Mouse (Mus musculus) large intestine, adult 2 months (tissue): ENCODE results near the gene Dennd1a. TPM values are rescaled to one million over a fixed set of nuclear protein-coding genes. Genes with fewer than 3 reads are reported as not detected.

ENCODE experiments used
- DNase-seq: peaks from one replicate; pipeline ENCODE4 v3.0.0-alpha.2; 2012; ENCODE audit warnings: low read depth, low spot score
- WGBS: fragments of 180-500 bp; shearing (Covaris S2); methylation state at CpG from one replicate; pipeline ENCODE4 v1.1.7; 2018; 5-methylcytosine and 5-hydroxymethylcytosine counted together
- polyA plus RNA-seq: library from polyadenylated mRNA; depleted of rRNA; stranded (reverse); fragments of >200 nt; gene quantifications from 2 replicates; pipeline ENCODE4 v1.2.3, GENCODE M21; 2012

Dennd1a gene
- polyA plus RNA-seq, 1 experiment, result 5.8 TPM

DNA sequence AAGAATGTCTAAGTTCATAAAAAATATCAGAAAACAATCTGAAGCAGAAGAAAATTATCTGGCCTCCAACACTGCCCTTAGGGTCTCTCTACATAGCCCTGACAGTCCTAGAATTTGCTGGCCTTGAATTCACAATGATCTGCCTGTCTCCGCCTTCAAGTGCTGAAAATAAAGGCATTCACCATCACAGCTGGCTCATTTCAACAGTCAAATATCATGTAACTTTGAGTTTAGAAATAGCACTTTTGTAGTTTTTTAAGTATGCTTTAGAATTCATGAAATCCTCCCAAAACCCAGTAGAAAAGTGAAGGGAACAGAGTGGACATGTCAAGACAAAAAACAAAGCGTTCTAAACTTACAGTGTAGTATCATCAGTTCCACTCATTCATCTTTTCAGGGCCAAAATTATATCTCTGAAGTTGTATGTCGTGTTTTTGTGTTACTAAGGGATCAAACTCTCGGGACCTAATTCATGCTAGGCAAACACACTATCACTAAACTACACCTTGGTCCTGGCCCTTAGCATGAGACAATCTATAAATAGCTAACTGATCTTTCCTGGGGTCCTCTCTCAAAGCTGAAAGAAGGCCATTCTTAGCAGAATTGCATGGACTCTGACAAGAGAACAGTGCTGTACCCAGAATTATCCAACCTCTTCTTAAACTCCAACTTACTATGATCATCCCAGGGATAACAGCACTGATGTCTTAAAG lies 110.2 kb downstream of the Dennd1a start:
- no peak for DNase-seq
- 76% methylated on average over 4 of the region's 4 CpGs for WGBS

DNA sequence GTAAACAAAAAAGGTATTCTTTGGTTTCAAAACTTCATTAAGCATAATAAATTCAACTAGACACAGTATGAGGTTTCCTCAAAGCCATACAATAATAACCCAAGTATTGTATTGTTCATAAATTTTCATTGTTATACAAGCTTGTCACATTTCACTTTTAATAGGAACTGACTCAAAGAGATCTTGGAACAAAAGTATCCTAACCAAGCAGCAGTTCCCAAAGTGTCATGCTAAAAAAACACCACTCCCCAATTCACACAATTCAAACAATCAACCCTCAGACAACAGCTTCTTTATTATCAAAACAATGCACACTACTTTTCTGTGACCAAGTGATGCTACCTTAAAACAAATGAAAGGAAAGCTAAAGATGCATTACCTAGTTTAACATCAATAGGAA lies 111.9 kb downstream of the Dennd1a start:
- DNase-seq, result no peak

DNA sequence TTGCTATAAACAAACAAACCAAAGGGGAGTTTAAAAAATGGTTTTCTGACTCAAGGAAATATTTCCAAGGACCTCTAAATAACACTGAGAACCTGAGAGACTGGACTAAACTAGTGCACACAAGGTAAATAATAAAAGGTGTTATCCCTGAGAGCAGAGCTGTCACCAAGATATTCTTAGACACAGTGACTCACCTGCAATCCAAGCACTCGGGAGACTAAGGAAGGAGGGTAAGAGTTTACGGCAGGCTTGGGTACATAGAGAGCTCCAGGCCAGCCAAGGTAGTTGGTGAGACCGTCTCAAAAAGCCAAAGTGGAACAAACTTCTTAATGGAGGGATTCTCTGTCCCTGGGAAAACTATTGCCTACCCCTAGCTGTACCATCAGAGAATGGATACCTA lies 118.6 kb downstream of the Dennd1a start:
- DNase-seq, result peak; percentile 45
- WGBS, result 30% methylated on average over 3 of the region's 3 CpGs

DNA sequence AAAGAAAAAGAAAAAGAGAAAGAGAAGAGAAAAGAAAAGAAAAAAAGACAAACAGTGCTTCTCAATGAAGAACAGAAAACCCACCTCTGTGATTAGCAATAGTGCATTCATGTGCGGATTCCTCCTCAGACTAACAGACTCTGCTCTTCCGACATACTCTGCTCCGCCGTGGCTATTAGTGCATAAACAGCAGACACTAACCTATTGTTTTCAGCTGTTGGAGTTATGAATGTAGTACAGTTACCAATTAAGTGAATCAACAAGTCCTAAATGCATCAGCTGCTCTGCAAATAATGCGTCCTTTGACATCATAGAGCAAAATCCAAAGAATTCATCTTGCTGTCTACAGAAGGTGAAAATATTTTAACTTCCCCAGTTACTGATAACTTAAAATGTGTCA lies 121.2 kb downstream of the Dennd1a start:
- 82% methylated on average over 5 of the region's 5 CpGs for WGBS
- no peak for DNase-seq

DNA sequence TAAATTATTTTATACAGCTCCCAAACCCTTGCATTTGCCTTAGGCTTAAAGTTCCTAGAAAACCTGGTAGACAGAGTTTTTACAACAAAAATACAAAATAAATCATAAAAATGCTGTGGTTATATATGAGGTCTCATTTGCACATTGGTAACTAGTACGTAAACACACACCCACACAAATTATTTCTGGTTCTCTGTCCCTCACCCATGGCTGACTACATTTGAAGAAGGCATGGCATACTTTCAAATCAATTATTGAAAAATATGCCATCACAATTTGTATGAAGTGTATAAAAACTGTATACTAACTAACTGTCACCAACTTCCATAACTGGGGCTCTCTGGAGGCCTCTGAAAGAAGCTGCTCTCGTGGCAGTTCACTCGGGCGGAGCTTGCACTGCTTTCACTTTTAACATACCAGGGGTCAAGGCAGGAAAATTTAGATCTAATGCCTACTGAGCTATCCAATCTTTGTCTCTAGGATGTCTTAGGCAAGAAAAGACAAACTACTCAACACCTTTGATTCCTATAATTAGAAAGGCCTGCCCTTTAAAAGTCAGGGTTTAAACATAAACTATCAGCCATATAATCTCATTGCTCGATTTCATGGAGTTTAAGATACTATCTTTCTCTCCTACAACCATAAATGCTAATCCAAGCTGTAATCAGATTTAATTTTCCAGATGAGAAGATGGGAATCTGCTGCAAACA lies 122.7 kb downstream of the Dennd1a start:
- 30% methylated on average over 5 of the region's 5 CpGs for WGBS
- DNase-seq, result no peak

DNA sequence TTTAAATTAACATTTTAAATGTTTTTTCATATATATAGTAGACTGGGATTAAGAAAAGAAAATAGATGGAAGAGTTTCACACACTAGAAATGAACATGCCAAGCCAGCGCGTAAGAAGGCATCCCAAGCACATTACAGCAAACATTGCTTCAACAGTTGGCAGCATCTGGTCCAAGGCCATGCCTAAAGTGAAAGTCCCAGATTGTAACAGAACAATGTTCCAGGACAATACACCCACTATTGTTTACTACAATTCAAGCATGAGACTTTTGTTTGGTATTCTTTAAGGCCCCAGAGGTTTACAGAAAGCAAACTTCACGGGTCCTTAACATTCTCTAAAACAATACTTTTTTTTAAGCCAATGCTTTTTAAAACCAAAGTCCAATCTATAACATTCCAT lies 124.7 kb downstream of the Dennd1a start:
- no peak for DNase-seq
- 65% methylated on average over 3 of the region's 3 CpGs for WGBS

DNA sequence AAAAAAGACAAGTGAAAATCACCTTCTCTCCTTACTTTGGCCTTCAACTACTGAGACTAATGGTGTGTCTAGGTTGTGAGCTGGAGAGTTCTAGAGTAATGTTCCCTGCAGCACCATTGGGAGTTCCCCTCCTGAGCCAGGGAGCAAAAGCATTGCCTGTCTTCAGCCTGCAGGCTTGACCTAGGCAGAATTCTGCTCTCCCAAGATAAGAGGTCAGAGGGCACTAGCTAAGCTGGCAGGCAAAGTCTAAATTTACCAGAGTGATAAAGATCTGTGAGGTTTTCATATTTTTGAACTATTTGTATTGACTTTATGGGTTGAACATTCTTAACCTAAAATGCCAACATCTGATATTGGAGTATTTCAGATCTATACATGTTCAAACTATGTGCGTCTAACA lies 125.7 kb downstream of the Dennd1a start:
- DNase-seq, result no peak
- WGBS, result 83% methylated on average over 1 of the region's 1 CpGs

DNA sequence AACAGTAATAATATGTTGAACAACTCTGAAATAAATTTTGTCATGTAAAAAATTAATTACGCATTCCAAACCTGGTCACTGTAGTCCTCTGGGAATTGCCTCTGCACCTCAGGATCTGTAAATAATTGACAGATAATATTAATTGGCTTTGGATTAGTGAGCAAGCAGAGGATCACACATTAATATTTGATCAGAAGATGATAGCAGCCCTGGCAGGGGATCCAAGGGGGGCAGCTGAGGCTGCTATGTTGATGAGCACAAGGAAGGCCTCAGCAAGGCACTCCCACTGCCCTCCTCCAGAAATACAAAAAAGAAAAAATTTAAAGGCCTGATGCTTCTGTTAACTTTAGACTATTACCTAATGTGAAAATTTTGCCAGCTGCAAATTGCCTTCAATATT lies 127.5 kb downstream of the Dennd1a start:
- DNase-seq, result no peak
- WGBS, result 99% methylated on average over 1 of the region's 1 CpGs

DNA sequence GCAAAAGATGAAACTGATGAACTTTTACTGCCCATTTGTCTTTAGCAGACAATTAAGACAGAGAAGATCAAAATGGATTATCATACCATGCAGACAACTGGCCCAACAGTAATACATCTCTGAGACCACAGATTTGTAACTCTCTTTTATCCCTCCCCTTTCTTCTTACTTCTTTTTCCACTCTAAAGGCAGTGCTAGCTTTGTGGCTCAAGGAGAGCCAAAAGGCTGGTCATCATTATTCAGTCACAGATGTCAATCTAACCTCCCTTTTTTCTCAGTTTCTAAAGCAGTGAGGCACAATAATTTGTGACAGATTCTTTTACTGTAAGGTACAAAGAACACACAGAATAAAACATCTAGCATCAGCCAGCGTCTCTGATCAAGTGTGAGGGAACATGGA lies 130.2 kb downstream of the Dennd1a start:
- no peak for DNase-seq
- 86% methylated on average over 1 of the region's 1 CpGs for WGBS

DNA sequence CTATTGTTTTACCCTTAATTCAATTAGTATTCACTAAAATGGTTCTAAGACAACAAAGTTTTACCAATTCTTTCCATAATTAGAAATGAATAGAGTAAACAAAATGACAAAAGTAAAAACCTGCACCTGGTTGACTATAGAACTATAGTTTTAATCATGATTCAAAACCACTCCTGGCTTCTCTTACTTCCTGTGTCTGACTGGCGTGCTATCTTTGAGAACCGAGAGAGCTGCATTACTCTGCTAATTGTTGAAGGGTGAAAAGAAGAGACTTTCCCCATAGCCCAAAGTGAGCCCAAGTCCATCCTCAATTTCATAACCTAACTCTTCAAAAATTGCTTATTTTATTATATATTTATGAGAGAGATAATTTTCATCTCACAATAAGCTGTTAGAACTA lies 131.2 kb downstream of the Dennd1a start:
- no peak for DNase-seq
- 78% methylated on average over 2 of the region's 2 CpGs for WGBS

DNA sequence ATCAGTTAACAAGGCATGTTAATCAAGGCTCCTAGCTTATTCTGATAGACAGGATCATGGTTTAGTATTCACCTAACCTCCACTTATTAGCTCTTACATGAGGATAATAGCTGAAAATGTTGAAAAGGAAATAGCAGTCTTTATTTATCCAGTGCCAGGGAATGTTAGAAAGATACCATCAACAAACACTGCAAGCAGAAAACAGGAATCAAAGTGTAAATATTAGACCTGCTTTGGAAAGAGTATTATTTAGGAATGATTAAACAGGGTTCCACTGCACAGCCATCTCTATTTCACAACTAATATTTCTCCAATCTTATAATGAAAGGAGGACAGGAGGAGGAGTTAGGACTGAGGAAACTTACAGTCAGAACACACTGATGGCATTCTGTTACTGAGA lies 142.4 kb downstream of the Dennd1a start:
- no peak for DNase-seq

DNA sequence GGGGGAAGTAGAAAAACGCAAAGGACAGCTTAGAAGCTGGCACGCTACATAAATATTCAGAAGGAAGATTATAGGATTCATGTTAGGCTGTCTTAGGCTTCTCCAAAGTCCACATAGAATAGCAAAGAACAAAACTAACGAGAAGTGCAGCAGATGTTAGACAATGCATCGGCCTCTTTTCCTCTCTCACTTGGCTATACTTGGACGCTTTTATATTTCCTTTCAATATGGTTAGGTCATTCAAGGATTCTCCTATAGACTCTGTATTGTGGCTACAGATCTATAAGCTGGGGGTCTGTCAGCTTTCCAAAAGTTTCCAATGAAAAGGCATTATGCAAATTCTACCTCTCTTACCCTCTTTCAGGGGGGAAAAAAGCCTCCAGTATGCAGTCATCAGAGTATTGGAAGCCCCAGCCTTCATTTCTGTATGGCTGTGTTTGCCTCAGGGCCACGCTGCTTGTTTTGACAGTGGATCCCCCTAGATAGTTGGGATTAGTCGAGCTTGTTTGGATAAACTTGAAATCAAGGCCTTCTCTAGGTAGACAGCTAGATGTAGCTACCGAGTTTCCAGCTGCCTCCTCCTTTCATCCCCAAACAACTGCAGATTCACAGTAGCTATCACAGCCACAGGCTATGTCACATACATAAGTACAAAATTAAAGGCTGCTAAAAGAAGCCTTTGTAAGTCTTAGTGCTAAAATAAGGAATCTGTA lies 143.0 kb downstream of the Dennd1a start:
- DNase-seq, result no peak
- 78% methylated on average over 8 of the region's 8 CpGs for WGBS

DNA sequence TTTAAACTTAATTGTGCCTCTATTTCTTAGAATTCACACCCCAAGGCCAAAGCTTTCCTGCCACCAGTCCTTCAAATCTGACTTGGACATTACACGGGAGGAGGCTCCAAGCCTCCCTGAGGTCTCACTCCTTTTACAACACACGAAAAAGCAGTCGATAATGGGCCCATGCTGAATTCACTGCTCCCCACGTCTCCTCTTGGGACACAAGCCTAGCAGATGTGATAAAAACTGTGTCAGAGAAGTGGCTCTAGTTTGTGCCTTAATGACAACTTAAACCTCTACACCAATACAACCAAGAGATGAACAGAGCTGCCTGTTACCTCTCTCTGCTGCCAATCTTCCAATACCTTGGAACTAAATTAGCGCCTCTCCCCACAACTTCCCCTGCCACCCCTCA lies 144.3 kb downstream of the Dennd1a start:
- WGBS, result 62% methylated on average over 5 of the region's 5 CpGs
- DNase-seq, result no peak

DNA sequence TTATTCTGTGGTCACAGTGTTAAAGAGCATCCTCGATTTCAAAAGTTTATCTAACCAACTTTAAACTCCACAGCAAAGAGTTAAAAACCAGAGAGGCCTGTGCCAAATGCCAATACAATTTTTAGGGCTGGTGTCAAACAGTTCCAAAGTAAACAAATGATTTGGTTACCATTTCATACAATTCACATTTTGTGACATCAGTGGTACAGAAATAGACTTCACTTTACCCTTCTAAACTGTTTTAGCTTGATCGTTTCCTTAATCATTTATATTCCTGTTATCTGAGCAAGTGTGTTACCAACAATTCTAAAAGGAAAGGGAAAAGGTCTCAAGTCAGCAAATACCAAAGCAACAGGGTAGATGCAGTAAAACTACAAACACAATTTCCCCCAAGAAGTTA lies 145.0 kb downstream of the Dennd1a start:
- WGBS, result 15% methylated on average over 2 of the region's 2 CpGs
- no peak for DNase-seq

DNA sequence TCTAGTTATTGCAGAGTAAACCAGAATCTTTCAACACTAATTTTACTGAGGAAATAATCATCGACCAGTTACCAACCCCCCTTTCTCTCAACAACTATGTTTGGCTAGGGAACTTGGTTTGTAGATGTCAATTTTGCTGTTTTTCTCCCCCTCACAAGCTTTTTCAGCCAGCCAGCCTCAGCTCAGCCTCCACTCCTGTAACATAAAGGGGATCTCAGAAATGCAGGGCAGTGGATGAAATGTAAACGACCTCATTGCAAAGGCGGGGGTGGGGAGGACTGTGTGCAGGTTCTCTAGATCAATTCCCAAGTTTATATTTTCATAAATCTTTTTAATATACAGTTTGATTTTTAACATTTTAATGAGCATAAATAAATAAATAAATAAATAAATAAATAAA lies 147.7 kb downstream of the Dennd1a start:
- no peak for DNase-seq
- WGBS, result 75% methylated on average over 3 of the region's 3 CpGs

DNA sequence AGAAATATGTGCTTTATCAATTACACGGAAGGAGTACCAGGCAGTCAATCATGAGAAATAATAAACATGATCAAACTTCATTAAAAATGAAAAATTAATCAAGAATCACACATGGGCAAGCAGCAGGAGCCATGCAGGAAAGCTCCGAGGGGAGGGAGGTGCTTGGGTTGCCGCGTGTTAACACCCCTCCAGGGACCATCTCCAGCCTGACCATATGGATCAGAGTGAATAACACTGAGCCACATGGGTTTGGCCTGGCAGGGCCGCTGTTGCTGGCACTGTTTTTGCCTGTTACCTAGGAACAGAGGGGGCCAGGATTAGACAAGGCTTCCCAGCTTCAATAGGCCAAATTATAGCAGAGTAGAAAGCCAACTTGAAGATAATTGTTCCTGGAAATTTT lies 150.1 kb downstream of the Dennd1a start:
- WGBS, result 61% methylated on average over 5 of the region's 5 CpGs

DNA sequence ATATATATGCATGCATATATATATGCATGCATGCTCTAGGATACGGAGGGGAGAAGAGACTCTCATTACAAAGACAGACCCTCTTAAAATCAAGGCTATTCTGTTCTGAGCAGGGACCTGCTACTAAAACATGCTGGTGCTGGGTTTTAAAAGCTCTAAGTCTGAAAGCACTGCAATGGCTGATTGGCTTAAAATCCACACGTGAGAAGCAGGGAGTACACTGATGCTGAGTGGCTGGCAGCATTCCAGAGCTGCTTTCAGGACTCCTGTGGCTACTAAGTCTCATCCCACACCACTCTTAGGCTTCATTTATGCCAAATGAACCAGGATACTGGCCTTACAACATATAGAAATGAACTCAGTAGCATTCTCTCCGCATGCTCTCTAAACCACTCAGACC lies 151.8 kb downstream of the Dennd1a start:
- 76% methylated on average over 3 of the region's 3 CpGs for WGBS
- no peak for DNase-seq

More for the DNA sequence above, 150.1 kb downstream of the Dennd1a start:
- DNase-seq, result no peak

DNA sequence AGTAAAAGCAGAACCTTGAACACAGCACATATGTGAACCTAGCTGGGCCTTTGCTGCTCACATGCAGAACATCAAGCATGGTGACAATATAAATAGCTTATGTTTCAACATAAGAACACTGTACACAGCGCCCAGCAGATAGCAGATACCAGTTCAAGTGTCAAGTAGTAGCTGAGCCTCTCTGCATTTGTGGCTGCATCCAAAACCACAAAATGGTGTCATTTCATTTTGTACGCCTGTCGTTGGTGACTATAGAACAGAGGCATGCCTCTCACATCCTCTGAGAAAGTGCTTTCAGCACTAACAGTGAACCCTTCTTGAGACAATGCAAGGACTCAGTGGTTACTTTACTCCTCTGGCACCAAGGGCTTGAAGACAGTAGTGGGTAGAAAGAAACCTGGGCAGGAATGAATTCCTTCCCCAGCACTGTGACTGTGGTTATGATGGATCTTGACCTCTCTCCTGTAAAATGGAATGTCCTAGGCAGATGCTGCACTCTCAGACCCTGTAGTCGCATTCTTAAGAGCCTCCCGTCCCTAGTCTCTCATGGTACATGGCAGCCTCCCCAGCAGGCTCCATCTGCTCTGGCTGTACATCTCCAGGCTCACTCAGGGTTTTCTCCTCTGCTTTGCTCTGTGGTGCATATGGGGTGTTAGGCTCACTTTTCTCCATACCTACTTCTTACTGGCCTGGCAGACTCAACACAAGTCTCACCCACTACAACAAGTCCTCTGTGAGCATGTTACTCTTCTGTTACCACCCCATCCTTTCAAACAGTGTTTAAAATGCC lies 154.0 kb downstream of the Dennd1a start:
- DNase-seq, result no peak

DNA sequence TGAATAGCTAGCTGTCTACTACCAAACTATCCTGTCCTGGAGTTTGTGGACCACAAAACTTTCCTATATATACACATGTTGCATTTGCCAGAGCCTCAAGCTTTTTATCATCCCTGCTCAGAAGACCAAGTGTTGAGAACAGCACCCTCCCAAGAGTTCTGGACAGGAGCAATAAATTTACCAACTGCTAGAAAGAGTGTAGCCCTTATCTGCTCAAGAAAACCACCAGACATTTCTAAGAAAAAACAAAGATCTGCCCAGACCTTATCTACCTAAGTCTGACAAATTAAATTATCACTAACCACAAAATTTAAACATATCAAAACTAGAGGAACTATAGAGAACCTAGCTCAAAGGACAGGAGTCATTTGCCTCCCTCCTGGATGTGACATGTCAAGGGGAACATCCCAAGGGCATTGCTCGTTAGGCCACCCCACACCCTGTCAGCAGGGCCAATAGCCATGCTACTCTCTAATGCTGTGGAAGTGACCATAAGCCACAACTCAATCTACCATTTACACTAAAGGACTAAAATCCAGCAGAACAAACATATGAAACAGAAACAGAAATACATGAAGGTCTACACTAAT lies 154.9 kb downstream of the Dennd1a start:
- 89% methylated on average over 1 of the region's 1 CpGs for WGBS
- DNase-seq, result no peak

More for the DNA sequence above, 154.0 kb downstream of the Dennd1a start:
- 91% methylated on average over 5 of the region's 5 CpGs for WGBS

DNA sequence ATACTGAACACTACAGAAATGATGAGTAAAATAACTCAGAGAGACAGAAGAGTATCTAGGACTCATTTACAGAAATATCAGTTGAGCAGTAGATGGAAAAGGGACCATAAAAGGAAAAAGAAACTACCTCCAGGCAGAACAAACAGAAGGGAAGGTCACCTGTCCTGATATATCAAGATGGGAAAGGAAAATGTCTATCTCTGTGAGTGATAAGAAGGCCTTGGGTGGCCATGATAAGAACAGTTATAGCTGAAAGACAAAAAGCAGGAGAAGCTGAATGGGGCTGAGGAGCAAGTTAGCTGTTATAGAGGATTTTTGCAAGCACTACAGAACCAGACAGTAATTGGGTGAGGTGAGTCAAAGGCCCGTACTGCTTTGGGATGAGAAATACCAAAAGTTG lies 155.7 kb downstream of the Dennd1a start:
- WGBS, result 88% methylated on average over 1 of the region's 1 CpGs
- DNase-seq, result no peak
